Mouse (Mus musculus): Measurements from ENCODE around the gene Col26a1. TPM values are rescaled to one million over a fixed set of nuclear protein-coding genes. Genes with fewer than 3 reads are reported as not detected.

Col26a1 gene
- not detected in 2 replicates for total RNA-seq (2017)

- no peak for ATAC-seq (replicated peaks in 1 of 2; ENCODE audit: insufficient read depth in 1 of 2, low FRiP score in 2 of 2, low TSS enrichment in 1 of 2, low read depth in 1 of 2, poor library complexity in 2 of 2, severe bottlenecking in 2 of 2)
These were observed at the start of gene Col26a1 for GRCm38 (mm10) chr5:136882788-136883439. Col26a1 (minus strand) TSS chr5:136883209.

GRCm38 (mm10) chr5:136931896-136932295 lies 48.9 kb upstream of the Col26a1 start:
- ATAC-seq (replicated peaks in 1 of 2; ENCODE audit: insufficient read depth in 1 of 2, low FRiP score in 2 of 2, low TSS enrichment in 1 of 2, low read depth in 1 of 2, poor library complexity in 2 of 2, severe bottlenecking in 2 of 2), result no peak

GRCm38 (mm10) chr5:136929073-136929472 lies 46.1 kb upstream of the Col26a1 start:
- ATAC-seq (replicated peaks in 1 of 2; ENCODE audit: insufficient read depth in 1 of 2, low FRiP score in 2 of 2, low TSS enrichment in 1 of 2, low read depth in 1 of 2, poor library complexity in 2 of 2, severe bottlenecking in 2 of 2), result peak; percentile 69 to 74

- ATAC-seq (replicated peaks in 1 of 2; ENCODE audit: insufficient read depth in 1 of 2, low FRiP score in 2 of 2, low TSS enrichment in 1 of 2, low read depth in 1 of 2, poor library complexity in 2 of 2, severe bottlenecking in 2 of 2), result no peak
These were observed 40.9 kb upstream of the Col26a1 start for GRCm38 (mm10) chr5:136923751-136924478.

- no peak for ATAC-seq (replicated peaks in 1 of 2; ENCODE audit: insufficient read depth in 1 of 2, low FRiP score in 2 of 2, low TSS enrichment in 1 of 2, low read depth in 1 of 2, poor library complexity in 2 of 2, severe bottlenecking in 2 of 2)
These were observed 39.8 kb upstream of the Col26a1 start for GRCm38 (mm10) chr5:136922830-136923229.

DNA sequence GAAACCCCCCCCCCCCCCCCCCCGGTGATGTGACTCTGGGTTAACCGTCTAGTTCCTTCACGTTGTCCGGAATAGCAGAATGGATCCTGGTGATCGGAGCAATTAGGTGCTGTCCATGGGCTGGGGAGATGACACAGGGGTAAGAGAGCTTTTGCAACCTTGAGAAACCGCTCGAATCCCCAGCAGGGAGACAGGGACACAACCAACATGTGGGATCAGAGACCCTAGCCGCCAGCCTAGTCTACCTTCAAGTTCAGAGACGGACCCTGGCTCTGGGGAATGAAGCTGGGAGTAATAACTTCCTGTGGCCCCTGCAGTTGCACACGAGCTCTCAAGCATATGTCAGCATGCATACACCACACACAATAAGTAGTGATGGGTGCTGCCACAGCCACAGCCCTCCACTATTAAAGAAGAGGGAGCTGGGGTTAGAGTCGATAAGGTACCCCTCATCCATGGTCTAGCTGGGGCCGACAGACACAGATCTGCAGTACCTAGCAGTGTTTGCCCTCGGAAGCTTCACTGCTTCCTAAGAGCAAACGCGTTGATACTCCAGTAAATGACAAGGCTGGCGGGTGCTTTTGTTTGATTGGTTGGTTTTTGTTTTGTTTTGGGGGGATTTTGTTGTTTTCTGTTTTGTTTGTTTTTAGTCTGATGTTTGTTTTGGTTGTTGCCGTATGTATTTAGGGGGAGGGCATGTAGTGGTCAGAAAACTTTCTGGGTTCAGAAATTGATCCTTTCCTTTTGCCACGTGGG lies 36.7 kb upstream of the Col26a1 start:
- ATAC-seq (replicated peaks in 1 of 2; ENCODE audit: insufficient read depth in 1 of 2, low FRiP score in 2 of 2, low TSS enrichment in 1 of 2, low read depth in 1 of 2, poor library complexity in 2 of 2, severe bottlenecking in 2 of 2), result no peak

DNA sequence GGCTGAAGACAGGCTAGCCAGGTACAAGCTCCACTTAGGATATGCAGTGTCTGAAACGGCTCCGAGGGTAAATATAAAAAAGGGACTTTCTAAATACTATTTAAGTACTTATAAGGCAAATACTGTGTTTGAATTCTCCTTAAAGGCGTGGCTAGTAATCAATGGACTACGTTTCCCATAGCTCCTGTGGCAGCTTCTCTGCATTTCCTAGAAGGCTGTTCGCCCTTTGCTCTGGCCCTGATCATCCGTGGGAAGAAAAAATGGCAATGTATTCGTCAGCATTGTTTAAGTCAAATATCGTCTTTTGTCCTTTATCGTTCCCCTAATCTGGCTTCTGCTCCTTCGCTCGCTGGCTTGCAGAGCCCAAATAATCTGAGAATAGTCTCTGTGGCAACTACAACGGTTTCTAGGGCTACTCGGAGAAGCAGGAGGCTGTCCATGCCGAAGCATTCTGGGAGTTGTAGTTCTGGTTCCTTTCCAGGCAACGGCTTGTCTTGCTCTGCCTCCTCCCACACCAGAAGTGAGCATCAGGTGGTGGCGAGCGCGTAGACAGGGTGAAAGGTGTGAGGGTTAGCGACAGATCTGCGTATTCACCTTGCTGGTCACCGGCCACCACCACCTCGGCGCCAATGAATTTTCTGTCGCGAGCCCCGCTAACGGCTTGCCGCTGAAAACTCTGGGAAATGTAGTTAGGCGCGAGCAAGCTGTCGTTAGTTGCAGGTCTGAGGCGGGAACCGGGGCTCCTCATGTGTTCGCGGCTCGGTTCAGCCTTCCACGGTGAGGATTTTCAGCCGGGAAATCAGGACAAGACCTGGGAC lies 35.9 kb upstream of the Col26a1 start:
- ATAC-seq (replicated peaks in 1 of 2; ENCODE audit: insufficient read depth in 1 of 2, low FRiP score in 2 of 2, low TSS enrichment in 1 of 2, low read depth in 1 of 2, poor library complexity in 2 of 2, severe bottlenecking in 2 of 2), result peak; percentile 89 to 94

GRCm38 (mm10) chr5:136917613-136918242 lies 34.7 kb upstream of the Col26a1 start:
- no peak for ATAC-seq (replicated peaks in 1 of 2; ENCODE audit: insufficient read depth in 1 of 2, low FRiP score in 2 of 2, low TSS enrichment in 1 of 2, low read depth in 1 of 2, poor library complexity in 2 of 2, severe bottlenecking in 2 of 2)

GRCm38 (mm10) chr5:136914183-136914582 lies 31.2 kb upstream of the Col26a1 start:
- ATAC-seq (replicated peaks in 1 of 2; ENCODE audit: insufficient read depth in 1 of 2, low FRiP score in 2 of 2, low TSS enrichment in 1 of 2, low read depth in 1 of 2, poor library complexity in 2 of 2, severe bottlenecking in 2 of 2), result no peak

DNA sequence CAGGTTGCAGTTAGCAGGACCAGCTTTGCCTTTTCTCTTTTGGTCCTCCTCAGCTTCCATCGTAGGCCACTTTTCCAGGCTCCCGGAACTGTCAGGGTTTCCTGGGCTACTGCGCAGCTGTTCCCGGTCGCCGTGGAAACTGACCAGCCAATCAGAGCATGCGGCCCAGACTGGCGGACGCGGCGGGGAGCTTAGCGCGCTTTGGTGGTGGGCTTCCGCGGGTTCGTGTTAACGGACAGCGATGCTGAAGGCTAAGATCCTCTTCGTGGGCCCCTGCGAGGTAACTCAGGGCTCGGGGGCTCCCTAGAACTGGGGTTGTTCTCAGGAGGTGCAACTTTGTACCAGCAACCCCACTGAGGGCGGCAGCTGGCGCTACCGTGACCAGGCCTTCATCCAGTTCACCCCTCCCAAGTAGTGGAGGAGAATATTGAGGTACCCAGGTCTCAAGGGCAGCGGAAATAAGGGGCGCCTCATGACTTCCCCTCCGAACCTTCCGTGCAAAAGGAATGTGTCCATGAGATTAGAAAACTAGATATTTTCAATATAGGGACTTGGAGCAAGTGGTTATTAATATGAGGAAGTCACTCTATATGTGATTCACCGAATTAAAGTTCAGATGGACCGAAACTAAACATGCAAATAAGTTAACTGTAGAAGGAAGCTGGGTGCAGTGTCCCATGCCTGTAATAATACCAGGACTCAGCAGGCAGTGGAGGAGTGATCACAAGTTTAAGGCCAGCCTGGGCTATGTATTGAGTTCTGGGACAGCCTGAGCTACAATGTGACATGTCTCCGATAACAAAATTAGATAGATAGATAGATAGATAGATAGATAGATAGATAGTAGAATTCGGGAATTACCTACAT lies 25.2 kb upstream of the Col26a1 start, which contains the start of gene Ift22:
Ift22 (plus strand) TSS at position 160 of the 867 bp plus-strand sequence.
- peak; percentile 96 to 97 for ATAC-seq (replicated peaks in 1 of 2; ENCODE audit: insufficient read depth in 1 of 2, low FRiP score in 2 of 2, low TSS enrichment in 1 of 2, low read depth in 1 of 2, poor library complexity in 2 of 2, severe bottlenecking in 2 of 2)

DNA sequence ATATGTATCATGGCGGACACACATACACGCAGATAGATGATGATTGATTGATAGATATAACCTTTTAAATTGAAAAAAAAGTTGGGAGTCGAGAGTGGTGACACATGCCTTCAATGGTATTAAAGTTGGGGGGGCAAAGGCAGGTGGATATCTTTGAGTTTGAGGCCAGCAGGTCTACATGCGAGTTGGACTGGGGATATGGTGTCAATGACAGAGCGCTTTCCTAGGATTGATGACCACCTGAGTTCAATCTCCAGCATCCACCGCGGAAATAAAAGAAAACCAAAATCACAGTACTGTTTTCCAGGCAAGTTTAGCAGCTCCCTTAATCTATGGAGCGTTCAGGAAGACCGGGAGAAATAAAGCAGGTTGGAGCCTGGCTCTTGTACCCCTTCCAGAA lies 24.6 kb upstream of the Col26a1 start:
- no peak for ATAC-seq (replicated peaks in 1 of 2; ENCODE audit: insufficient read depth in 1 of 2, low FRiP score in 2 of 2, low TSS enrichment in 1 of 2, low read depth in 1 of 2, poor library complexity in 2 of 2, severe bottlenecking in 2 of 2)

GRCm38 (mm10) chr5:136905630-136906029 lies 22.6 kb upstream of the Col26a1 start:
- no peak for ATAC-seq (replicated peaks in 1 of 2; ENCODE audit: insufficient read depth in 1 of 2, low FRiP score in 2 of 2, low TSS enrichment in 1 of 2, low read depth in 1 of 2, poor library complexity in 2 of 2, severe bottlenecking in 2 of 2)

GRCm38 (mm10) chr5:136904621-136905020 lies 21.6 kb upstream of the Col26a1 start:
- no peak for ATAC-seq (replicated peaks in 1 of 2; ENCODE audit: insufficient read depth in 1 of 2, low FRiP score in 2 of 2, low TSS enrichment in 1 of 2, low read depth in 1 of 2, poor library complexity in 2 of 2, severe bottlenecking in 2 of 2)

DNA sequence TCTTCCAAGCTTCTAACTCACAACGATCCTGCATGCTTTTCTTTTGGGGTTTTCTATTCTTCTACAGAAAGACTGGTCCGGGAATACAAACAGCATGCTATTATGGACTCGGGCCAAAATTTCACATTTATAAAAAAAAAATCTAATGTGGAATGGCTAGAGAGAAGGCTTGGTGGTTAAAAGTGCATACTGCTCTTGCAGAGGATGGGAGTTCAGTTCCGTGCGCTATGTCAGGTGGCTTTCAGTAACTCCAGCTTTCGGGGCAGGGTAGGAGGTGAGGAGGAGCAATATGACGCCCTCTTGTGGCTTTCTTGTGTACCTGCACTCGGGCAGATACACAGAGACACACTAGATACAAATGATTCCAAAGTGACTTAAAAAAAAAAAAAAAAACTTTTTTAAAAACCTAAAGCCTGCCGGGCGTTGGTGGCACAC lies 12.5 kb upstream of the Col26a1 start:
- ATAC-seq (replicated peaks in 1 of 2; ENCODE audit: insufficient read depth in 1 of 2, low FRiP score in 2 of 2, low TSS enrichment in 1 of 2, low read depth in 1 of 2, poor library complexity in 2 of 2, severe bottlenecking in 2 of 2), result no peak

DNA sequence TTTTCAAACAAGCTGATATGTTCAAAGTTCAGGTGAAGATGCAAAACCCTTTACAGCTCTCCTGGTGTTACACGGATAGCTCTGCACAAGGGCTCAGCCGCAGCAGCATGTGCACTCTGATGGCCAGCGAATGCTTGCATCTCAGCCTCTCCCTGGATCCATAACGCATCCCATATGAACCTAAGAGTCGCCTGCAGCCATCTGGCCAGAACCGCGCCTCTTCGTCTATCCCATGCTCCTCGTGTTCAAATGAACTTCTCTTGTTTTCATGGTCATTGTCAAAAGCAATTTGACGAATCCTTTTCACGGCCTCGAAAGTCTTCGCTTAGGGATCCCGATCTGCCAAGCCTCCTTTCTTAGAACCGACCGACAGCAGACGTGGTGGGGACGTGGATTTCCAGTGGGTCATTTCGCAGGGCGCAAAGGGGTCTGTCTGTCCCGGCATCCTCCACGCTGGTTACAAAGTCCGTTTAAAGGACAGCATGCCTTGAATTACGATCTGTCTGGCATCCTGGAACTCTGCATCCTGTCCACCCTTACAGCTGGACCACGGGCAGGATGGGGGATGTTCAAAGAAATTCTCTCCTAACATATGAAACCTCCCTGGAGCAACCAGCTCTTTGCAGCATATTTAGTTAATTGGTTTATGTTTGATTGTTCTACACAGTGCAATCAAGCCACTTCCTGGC lies 12.0 kb upstream of the Col26a1 start:
- ATAC-seq (replicated peaks in 1 of 2; ENCODE audit: insufficient read depth in 1 of 2, low FRiP score in 2 of 2, low TSS enrichment in 1 of 2, low read depth in 1 of 2, poor library complexity in 2 of 2, severe bottlenecking in 2 of 2), result no peak
